Mouse (Mus musculus): Measurements from ENCODE around the gene Zmym1.
"Not testable (repeated sequence)": the region's sequence is repeated elsewhere in the genome, so short reads cannot be mapped to it uniquely, and the experiment has no call there.

The Zmym1 gene

DNA sequence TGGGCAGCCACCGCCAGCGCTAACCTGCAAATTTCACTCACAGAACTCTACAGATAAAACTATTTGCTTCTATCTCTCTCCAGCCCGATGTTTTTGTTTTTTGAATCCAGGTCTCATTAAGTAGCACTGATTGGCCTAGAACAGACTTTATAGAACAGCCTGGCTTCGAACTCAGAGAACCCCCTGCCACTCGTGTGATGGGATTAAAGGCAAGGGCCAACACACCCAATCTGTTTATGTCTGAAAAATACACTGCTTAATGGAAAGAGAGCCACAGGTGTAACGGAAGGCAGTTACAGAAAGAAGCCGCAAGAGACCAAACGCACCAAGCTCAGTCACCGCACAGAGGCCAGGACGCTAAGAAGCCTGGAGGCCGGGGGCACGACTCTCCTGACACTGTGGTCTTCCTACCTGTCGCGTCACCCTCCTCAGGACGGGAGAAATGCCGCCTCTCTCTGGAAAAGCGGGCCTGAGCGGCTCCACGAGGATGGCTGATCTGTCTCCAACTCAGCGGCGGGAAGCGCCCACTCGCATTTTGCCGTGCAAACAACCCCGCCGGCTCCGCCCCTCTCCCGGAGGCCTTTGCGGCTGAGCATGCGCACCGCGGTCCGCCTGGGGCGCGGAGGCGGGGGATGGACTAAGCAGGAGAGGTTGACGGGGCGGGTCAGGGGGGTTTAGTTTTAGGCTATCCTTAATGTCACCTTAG, at the start of gene Zmym1:
TSS of gene Zmym1 (minus strand) at position 568 of the 706 bp plus-strand sequence.
- DNase-seq (ENCODE audit: low spot score in 2 of 2): peak; percentile 87 to 96

- no peak for DNase-seq (ENCODE audit: low spot score in 2 of 2)
Observed at GRCm38 (mm10) chr4:127110570-127110969, 49.6 kb upstream of the Zmym1 start.

GRCm38 (mm10) chr4:127107566-127107965, 46.6 kb upstream of the Zmym1 start:
- no peak for DNase-seq (ENCODE audit: low spot score in 2 of 2)

- DNase-seq (ENCODE audit: low spot score in 2 of 2): not testable (repeated sequence)
Observed at GRCm38 (mm10) chr4:127099552-127099951, 38.6 kb upstream of the Zmym1 start.

- no peak for DNase-seq (ENCODE audit: low spot score in 2 of 2)
Observed at GRCm38 (mm10) chr4:127095090-127095489, 34.1 kb upstream of the Zmym1 start.

DNA sequence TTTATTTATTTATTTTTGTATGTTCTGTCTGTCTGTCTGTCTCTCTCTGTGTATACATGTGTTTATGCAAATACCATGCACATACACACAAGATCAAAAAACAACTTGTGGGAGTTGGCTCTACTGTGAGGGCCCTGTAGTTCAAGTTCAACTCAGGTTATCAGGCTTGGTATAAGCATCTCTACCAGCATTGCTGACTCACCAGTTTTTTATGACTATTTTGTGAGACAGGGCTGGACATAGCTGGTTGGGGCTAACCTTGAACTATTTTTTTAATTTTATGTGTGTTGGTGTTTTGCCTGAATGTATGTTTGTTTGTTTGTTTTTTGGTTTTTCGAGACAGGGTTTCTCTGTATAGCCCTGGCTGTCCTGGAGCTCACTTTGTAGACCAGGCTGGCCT, 30.2 kb upstream of the Zmym1 start:
- DNase-seq (ENCODE audit: low spot score in 2 of 2): no peak

GRCm38 (mm10) chr4:127085761-127086160, 24.8 kb upstream of the Zmym1 start:
- DNase-seq (ENCODE audit: low spot score in 2 of 2): no peak

GRCm38 (mm10) chr4:127083131-127083530, 22.2 kb upstream of the Zmym1 start:
- no peak for DNase-seq (ENCODE audit: low spot score in 2 of 2)

DNA sequence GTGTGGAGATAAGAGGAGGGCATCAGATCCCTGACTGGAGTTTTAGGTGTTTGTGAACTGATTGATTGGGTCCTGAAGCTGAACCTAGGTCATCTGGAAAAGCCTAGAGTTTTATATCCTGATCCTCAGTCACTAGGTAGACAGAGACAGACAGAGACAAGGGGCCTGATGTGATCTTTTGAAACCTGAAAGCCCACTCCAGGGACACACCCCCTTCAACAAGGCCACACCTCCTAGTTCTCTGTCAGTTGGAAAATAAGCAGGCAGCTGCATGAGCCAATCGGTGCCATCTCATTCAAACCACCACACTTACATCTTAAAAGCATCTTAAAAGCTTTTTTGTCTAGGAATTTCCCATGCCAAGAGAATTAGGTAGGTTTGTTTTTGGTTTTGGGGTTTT, 19.9 kb upstream of the Zmym1 start:
- no peak for DNase-seq (ENCODE audit: low spot score in 2 of 2)

- peak; percentile 84 to 94 for DNase-seq (ENCODE audit: low spot score in 2 of 2)
Observed at GRCm38 (mm10) chr4:127076875-127077548, 16.1 kb upstream of the Zmym1 start, which contains the start of gene Zmym6. Zmym6 (plus strand) TSS chr4:127077383.

- DNase-seq (ENCODE audit: low spot score in 2 of 2): no peak
Observed at GRCm38 (mm10) chr4:127074915-127075314, 14.0 kb upstream of the Zmym1 start.

GRCm38 (mm10) chr4:127064051-127064450, 3.1 kb upstream of the Zmym1 start:
- DNase-seq (ENCODE audit: low spot score in 2 of 2): no peak

DNA sequence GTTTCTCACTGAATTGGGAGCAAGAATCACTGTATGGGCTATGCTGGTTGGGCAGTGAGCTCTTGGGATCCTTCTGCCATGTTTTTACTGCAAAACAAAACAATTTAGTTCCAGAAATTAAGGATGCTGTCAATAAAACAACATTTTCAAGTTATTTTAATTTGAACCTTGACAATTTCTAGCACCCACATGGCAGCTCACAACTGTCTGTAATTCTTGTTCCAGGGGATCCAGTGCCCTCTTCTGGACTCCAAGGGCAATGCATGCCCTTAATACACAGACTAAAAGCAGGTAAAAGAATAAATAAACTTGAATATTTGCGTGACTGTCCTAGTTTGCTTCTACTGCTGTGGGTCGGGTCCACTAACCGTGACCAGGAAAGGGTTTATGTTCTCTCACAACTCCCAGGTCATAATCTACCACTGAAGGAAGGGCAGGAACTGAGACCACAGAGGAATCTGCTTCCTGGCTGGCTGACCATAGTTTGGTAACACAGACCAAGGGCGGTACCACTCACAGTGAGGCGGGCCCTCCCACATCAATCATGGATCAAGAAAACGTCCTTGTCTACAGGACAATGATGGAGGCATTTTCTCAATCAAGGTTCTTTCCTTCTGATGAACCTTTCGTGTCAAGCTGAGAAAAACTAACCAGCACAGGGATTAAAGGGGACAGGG, 6.3 kb downstream of the Zmym1 start:
- DNase-seq (ENCODE audit: low spot score in 2 of 2): no peak

- DNase-seq (ENCODE audit: low spot score in 2 of 2): no peak
Observed at GRCm38 (mm10) chr4:127053071-127053470, 7.9 kb downstream of the Zmym1 start.

DNA sequence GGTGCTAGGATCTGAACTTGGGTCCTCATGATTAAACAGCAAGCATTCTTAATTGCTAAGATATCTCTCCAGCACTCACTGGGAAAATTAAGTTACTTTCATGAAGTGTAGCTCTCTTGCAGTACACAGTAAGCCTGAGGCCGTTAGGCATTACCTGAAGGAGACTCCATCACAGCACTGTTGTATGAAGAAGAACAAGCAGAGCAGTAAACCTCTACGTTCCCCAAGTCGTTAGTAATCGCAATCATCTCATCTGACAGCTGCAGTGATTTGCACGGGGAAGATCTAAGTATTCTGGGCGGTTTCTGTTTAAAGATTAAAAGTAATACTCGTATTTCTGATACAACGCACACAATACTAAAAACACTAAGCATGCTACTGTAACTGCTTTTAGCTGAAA, 9.8 kb downstream of the Zmym1 start:
- DNase-seq (ENCODE audit: low spot score in 2 of 2): no peak

GRCm38 (mm10) chr4:127043540-127043939, 17.4 kb downstream of the Zmym1 start:
- no peak for DNase-seq (ENCODE audit: low spot score in 2 of 2)

- no peak for DNase-seq (ENCODE audit: low spot score in 2 of 2)
Observed at GRCm38 (mm10) chr4:127039871-127040483, 21.0 kb downstream of the Zmym1 start.

DNA sequence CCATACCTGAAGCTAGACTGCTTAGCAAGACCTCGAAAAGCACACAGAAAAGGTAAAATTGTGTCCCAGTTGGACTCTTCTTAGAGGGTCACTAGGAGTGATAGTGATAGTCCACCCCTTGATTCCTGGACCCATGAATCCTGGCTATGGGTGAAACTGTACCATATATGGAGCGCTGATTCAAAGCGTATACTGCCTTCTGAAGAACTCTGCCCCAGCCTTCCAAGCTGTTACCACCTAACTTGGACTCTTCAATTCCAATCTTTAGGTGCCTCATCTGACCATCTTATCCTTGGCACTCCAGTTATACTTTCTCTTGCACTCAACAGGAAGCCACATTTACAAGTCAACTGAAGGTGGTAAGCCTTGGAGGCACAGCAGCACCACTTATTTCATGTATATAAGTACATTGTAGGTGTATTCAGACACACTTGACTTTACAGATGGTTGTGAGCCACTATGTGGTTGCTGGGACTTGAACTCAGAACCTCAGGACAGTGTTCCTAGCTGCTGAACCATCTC, 22.1 kb downstream of the Zmym1 start:
- no peak for DNase-seq (ENCODE audit: low spot score in 2 of 2)

DNA sequence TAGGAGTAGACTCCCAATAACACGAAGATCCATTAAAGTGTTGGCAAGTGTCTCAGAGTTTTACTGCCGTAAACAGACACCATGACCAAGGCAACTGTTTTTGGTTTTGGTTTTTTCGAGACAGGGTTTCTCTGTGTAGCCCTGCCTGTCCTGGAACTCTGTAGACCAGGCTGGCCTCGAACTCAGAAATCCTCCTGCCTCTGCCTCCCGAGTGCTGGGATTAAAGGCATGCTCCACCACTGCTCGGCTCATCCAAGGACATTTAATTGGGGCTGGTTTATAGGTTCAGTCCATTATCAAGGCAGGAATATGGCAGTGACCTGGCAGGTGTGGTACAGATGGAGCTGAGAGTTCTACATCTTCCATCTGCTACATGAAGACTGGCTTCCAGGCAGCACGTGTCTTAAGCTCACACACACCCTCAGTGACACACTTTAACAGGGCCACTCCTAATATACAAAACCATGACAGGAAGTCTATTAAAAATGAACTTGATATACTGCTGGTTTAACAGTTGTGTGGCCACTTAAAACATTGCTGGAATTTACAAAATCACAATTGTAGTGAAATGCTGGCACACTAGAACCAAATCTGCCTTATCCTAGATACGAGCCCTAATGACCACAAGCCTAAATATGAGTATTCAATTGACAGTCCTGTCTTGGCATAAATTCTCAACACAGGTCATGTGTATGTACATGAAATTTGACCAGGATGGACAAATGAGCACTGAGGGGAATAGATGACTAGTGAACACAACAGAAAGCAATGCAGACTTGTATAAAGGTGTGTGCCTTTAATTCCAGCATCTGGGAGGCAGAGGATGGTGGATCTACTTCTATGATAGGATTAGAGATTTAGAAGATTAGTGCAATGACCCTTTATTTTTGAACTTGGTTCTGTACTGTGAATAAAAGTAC, 22.8 kb downstream of the Zmym1 start:
- DNase-seq (ENCODE audit: low spot score in 2 of 2): no peak

GRCm38 (mm10) chr4:127037158-127037557, 23.8 kb downstream of the Zmym1 start:
- no peak for DNase-seq (ENCODE audit: low spot score in 2 of 2)
